ENCODE assay signal across 8 mouse cellular contexts in genomic region chr5:128515343-128515742, GRCm38 (mm10).
A peak's percentile ranks its signal among the peaks of the same experiment; 100 is the strongest.
DNase-seq lines count a peak whose midpoint lies in the region; ATAC-seq lines count a peak whose summit lies in the region.

No protein-coding gene starts in this region.

- DNase-seq in cerebellum, postnatal 36 days: peak; percentile 12 to 13
- no peak for DNase-seq in cerebellum, adult 9-11 months
- DNase-seq in neural tube, embryonic 10.5 days (ENCODE audit: extremely low spot score, low spot score): peak; percentile 55
- peak; percentile 71 for DNase-seq in embryonic facial prominence, embryonic 11.5 days (ENCODE audit: low spot score)
- peak; percentile 66 for DNase-seq in testis, postnatal 14 days (ENCODE audit: low spot score)
- DNase-seq in spleen, postnatal 10 days (ENCODE audit: low spot score in 2 of 2): no peak

- no peak overlapping the region for H3K27ac ChIP-seq in neural tube, embryonic 15.5 days (replicated peaks)
- no peak overlapping the region for H3K27ac ChIP-seq in embryonic facial prominence, embryonic 11.5 days (replicated peaks; ENCODE audit: low read depth, low read length)

- H3K9me3 ChIP-seq in neural tube, embryonic 15.5 days (replicated peaks): no peaks in the 10 kb centered on the region
- no peaks in the 10 kb centered on the region for H3K9me3 ChIP-seq in embryonic facial prominence, embryonic 11.5 days (replicated peaks; ENCODE audit: control insufficient read depth, low read length)

- H3K4me1 ChIP-seq in neural tube, embryonic 15.5 days: no peaks in the 10 kb centered on the region
- no peaks in the 10 kb centered on the region for H3K4me1 ChIP-seq in embryonic facial prominence, embryonic 11.5 days (ENCODE audit: control insufficient read depth, insufficient read depth, low read length)

- H3K4me2 ChIP-seq in neural tube, embryonic 15.5 days: no peak overlapping the region
- H3K4me2 ChIP-seq in embryonic facial prominence, embryonic 11.5 days (ENCODE audit: low read depth, low read length): no peak overlapping the region

- no peak overlapping the region for H3K9ac ChIP-seq in neural tube, embryonic 15.5 days (replicated peaks)
- H3K9ac ChIP-seq in embryonic facial prominence, embryonic 11.5 days (replicated peaks; ENCODE audit: low read length): no peak overlapping the region

- H3K4me3 ChIP-seq in neural tube, embryonic 15.5 days (replicated peaks): no peak overlapping the region
- H3K4me3 ChIP-seq in embryonic facial prominence, embryonic 11.5 days (ENCODE audit: low read depth, low read length): no peak overlapping the region

- 4% methylated on average over 2 of the region's 2 CpGs for WGBS in neural tube, embryonic 15.5 days
- 13% methylated on average over 2 of the region's 2 CpGs for WGBS in embryonic facial prominence, embryonic 11.5 days

- no peak for ATAC-seq in neural tube, embryonic 15.5 days (ENCODE audit: low FRiP score)
- no peak for ATAC-seq in embryonic facial prominence, embryonic 11.5 days (replicated peaks; ENCODE audit: insufficient number of reproducible peaks, low FRiP score, low TSS enrichment, low read depth)
- ATAC-seq in monocyte, adult 5-6 weeks (replicated peaks; ENCODE audit: insufficient number of reproducible peaks, low FRiP score, low TSS enrichment, poor library complexity, severe bottlenecking): no peak

- no peaks in the 10 kb centered on the region for H3K36me3 ChIP-seq in neural tube, embryonic 15.5 days
- H3K36me3 ChIP-seq in embryonic facial prominence, embryonic 11.5 days (replicated peaks; ENCODE audit: control insufficient read depth, insufficient read depth, low read depth, low read length): no peaks in the 10 kb centered on the region

- H3K27me3 ChIP-seq in neural tube, embryonic 15.5 days (replicated peaks): peaks cover 8% of the 10 kb centered on the region; the same call in 1 of the 2 replicates
- no peaks in the 10 kb centered on the region; the same call in 1 of the 2 replicates for H3K27me3 ChIP-seq in embryonic facial prominence, embryonic 11.5 days (ENCODE audit: control insufficient read depth, insufficient read depth, low read length)

Comparison
In these comparisons a context has a peak if more than half of its experiments do, and no peak if none do; other contexts are left out.
1. DNase-seq: peak in cerebellum, postnatal 36 days (2 of 2), neural tube, embryonic 10.5 days (single experiment), embryonic facial prominence, embryonic 11.5 days (single experiment) and testis, postnatal 14 days (single experiment); none in cerebellum, adult 9-11 months (single experiment) and spleen, postnatal 10 days (0 of 2).